In genomic region chr17:5893574-5894148, GRCm38 (mm10) we compare ENCODE assay signal across 11 mouse cellular contexts. TPM values are rescaled to one million over a fixed set of nuclear protein-coding genes. Genes with fewer than 3 reads are reported as not detected.
DNase-seq lines count a peak whose midpoint lies in the region; ATAC-seq and TF ChIP-seq lines count a peak whose summit lies in the region.
"Had no signal": no experiment of that assay in that cellular context is flagged by ENCODE, and none has a peak within 500 bp of the region (broad histone marks: within the 10 kb centered on the region; RNA-seq: fewer than 3 reads in every experiment).

No protein-coding gene starts in this region.

- peaks cover 10% of the 10 kb centered on the region for H3K36me3 ChIP-seq in forebrain, embryonic 10.5 days (replicated peaks)
- H3K36me3 ChIP-seq in forebrain, embryonic 11.5 days (ENCODE audit: control insufficient read depth, insufficient read depth, low read length) = no peaks in the 10 kb centered on the region
- H3K36me3 ChIP-seq in kidney, embryonic 15.5 days = peaks cover 16% of the 10 kb centered on the region
- no peaks in the 10 kb centered on the region for H3K36me3 ChIP-seq in ES-Bruce4 (ENCODE audit: control insufficient read depth, insufficient read depth, low read length, poor library complexity, severe bottlenecking)
- peaks cover 3% of the 10 kb centered on the region for H3K36me3 ChIP-seq in liver, embryonic 13.5 days

- no peak overlapping the region for H3K9ac ChIP-seq in forebrain, embryonic 11.5 days (ENCODE audit: low read length)
- no peak overlapping the region for H3K9ac ChIP-seq in kidney, embryonic 15.5 days
- no peak overlapping the region for H3K9ac ChIP-seq in ES-Bruce4 (ENCODE audit: low read depth, poor library complexity, severe bottlenecking)
- 0 out of 2 replicates have a peak overlapping the region, but pooled peaks have one; percentile 3 for H3K9ac ChIP-seq in liver, embryonic 13.5 days
- H3K9ac ChIP-seq: limb, embryonic 12.5 days had no signal

- ATAC-seq in forebrain, embryonic 11.5 days (replicated peaks; ENCODE audit: low FRiP score) = no peak
- no peak for ATAC-seq in kidney, embryonic 15.5 days (replicated peaks; ENCODE audit: low FRiP score)
- no peak for ATAC-seq in liver, embryonic 13.5 days (ENCODE audit: low read depth)

- H3K9me3 ChIP-seq in forebrain, embryonic 10.5 days = no peaks in the 10 kb centered on the region
- H3K9me3 ChIP-seq in forebrain, embryonic 11.5 days (ENCODE audit: control insufficient read depth, low read length) = no peaks in the 10 kb centered on the region
- H3K9me3 ChIP-seq in kidney, embryonic 15.5 days (replicated peaks) = no peaks in the 10 kb centered on the region
- no peaks in the 10 kb centered on the region for H3K9me3 ChIP-seq in ES-Bruce4 (replicated peaks; ENCODE audit: control insufficient read depth, insufficient read depth, low read length, poor library complexity, severe bottlenecking)
- H3K9me3 ChIP-seq in liver, embryonic 13.5 days (replicated peaks) = no peaks in the 10 kb centered on the region
- H3K9me3 ChIP-seq: limb, embryonic 12.5 days had no signal

- peak overlapping the region; percentile 49; the same call in 1 of the 2 replicates for H3K27ac ChIP-seq in forebrain, embryonic 10.5 days
- H3K27ac ChIP-seq in forebrain, embryonic 11.5 days (ENCODE audit: low read depth, low read length) = no peak overlapping the region
- H3K27ac ChIP-seq in kidney, embryonic 15.5 days = peak overlapping the region; percentile 85
- H3K27ac ChIP-seq in ES-Bruce4 (ENCODE audit: insufficient read depth, low read length) = peak overlapping the region; percentile 85
- peak overlapping the region; percentile 77 for H3K27ac ChIP-seq in liver, embryonic 13.5 days

- WGBS in forebrain, embryonic 10.5 days = 76% methylated on average over 7 of the region's 7 CpGs
- WGBS in forebrain, embryonic 11.5 days = 71% methylated on average over 7 of the region's 7 CpGs
- 76% methylated on average over 7 of the region's 7 CpGs for WGBS in kidney, embryonic 15.5 days
- 50% methylated on average over 7 of the region's 7 CpGs for WGBS in liver, embryonic 13.5 days (ENCODE audit: insufficient replicate concordance)

- peaks cover 25% of the 10 kb centered on the region for H3K4me1 ChIP-seq in forebrain, embryonic 10.5 days
- peaks cover 2% of the 10 kb centered on the region; the same call in 1 of the 2 replicates for H3K4me1 ChIP-seq in forebrain, embryonic 11.5 days (replicated peaks; ENCODE audit: control insufficient read depth, insufficient read depth, low read length)
- peaks cover 41% of the 10 kb centered on the region for H3K4me1 ChIP-seq in kidney, embryonic 15.5 days
- peaks cover 7% of the 10 kb centered on the region for H3K4me1 ChIP-seq in ES-Bruce4 (ENCODE audit: control insufficient read depth, insufficient read depth, low read length)
- H3K4me1 ChIP-seq in liver, embryonic 13.5 days (replicated peaks) = peaks cover 49% of the 10 kb centered on the region
- H3K4me1 ChIP-seq: limb, embryonic 12.5 days had no signal

- TF ChIP-seq CTCF in ES-Bruce4 (IDR thresholded peaks at IDR 0.05; ENCODE audit: low read depth, low read length) = peak; percentile 31

- TF ChIP-seq POLR2A in ES-Bruce4 (IDR thresholded peaks at IDR 0.05; ENCODE audit: insufficient read depth, low read length) = no peak

- no peaks in the 10 kb centered on the region for H3K27me3 ChIP-seq in forebrain, embryonic 10.5 days (ENCODE audit: poor library complexity, severe bottlenecking)
- H3K27me3 ChIP-seq in forebrain, embryonic 11.5 days (ENCODE audit: control insufficient read depth, insufficient read depth, low read length) = no peaks in the 10 kb centered on the region
- no peaks in the 10 kb centered on the region for H3K27me3 ChIP-seq in kidney, embryonic 15.5 days
- H3K27me3 ChIP-seq in ES-Bruce4 (ENCODE audit: control insufficient read depth, insufficient read depth, low read length, poor library complexity, severe bottlenecking) = no peaks in the 10 kb centered on the region
- no peaks in the 10 kb centered on the region for H3K27me3 ChIP-seq in liver, embryonic 13.5 days
- H3K27me3 ChIP-seq: limb, embryonic 12.5 days had no signal

- DNase-seq in forebrain, embryonic 10.5 days (ENCODE audit: extremely low spot score, low spot score) = no peak
- DNase-seq in forebrain, embryonic 11.5 days (ENCODE audit: low spot score) = no peak
- DNase-seq in kidney, postnatal 25 days = no peak
- no peak for DNase-seq in liver, embryonic 13.5 days
- no peak for DNase-seq in thymus, postnatal 4 days
- DNase-seq in ovary, postnatal 10 days (ENCODE audit: low spot score) = no peak
- DNase-seq: cerebellum, postnatal 25 days; gastrocnemius, postnatal 25 days had no signal

- no peak overlapping the region for H3K4me3 ChIP-seq in forebrain, embryonic 10.5 days
- no peak overlapping the region for H3K4me3 ChIP-seq in forebrain, embryonic 11.5 days (ENCODE audit: low read depth, low read length)
- H3K4me3 ChIP-seq in kidney, embryonic 15.5 days (replicated peaks) = no peak overlapping the region
- H3K4me3 ChIP-seq in ES-Bruce4 (ENCODE audit: low read depth, low read length) = no peak overlapping the region
- H3K4me3 ChIP-seq in liver, embryonic 13.5 days (replicated peaks) = no peak overlapping the region
- H3K4me3 ChIP-seq: limb, embryonic 12.5 days had no signal

- no peak for TF ChIP-seq EP300 in ES-Bruce4 (IDR thresholded peaks at IDR 0.05; ENCODE audit: insufficient read depth, low read depth, low read length)

- no peak overlapping the region for H3K4me2 ChIP-seq in forebrain, embryonic 11.5 days (ENCODE audit: low read depth, low read length, severe bottlenecking)
- H3K4me2 ChIP-seq in kidney, embryonic 15.5 days = no peak overlapping the region
- no peak overlapping the region; the same call in 1 of the 2 replicates for H3K4me2 ChIP-seq in liver, embryonic 13.5 days
- H3K4me2 ChIP-seq: limb, embryonic 12.5 days had no signal

RNA-seq across cellular contexts. Expression of gene Synj2, which starts 47.4 kb away (rescaled TPM):
- polyA plus RNA-seq in forebrain, embryonic 10.5 days (2016; fragmentation: Nextera tagmentation; extraction: Ambion mirVana) = 0.90 and 1.1 TPM in 2 replicates
- 1.0 and 1.2 TPM in 2 replicates for polyA plus RNA-seq in forebrain, embryonic 11.5 days (2014; fragmentation: Nextera tagmentation; extraction: Ambion mirVana)
- 3.2 and 3.8 TPM in 2 replicates for polyA plus RNA-seq in kidney, embryonic 15.5 days (2015; fragmentation: Nextera tagmentation; extraction: Ambion mirVana)
- polyA plus RNA-seq in ES-Bruce4 (2011; ENCODE audit: insufficient read depth, insufficient read length, low read depth, missing spikeins) = 7.6 and 11.3 TPM in 2 replicates
- polyA plus RNA-seq in liver, embryonic 13.5 days (2015; fragmentation: Nextera tagmentation; extraction: Ambion mirVana) = 1.0 and 1.3 TPM in 2 replicates

RNA-seq across cellular contexts. Expression of gene Snx9, which starts 52.5 kb away (rescaled TPM):
- polyA plus RNA-seq in forebrain, embryonic 10.5 days (2016; fragmentation: Nextera tagmentation; extraction: Ambion mirVana) = 12.9 and 14.8 TPM in 2 replicates
- 19.0 and 19.6 TPM in 2 replicates for polyA plus RNA-seq in forebrain, embryonic 11.5 days (2014; fragmentation: Nextera tagmentation; extraction: Ambion mirVana)
- 34.8 and 36.4 TPM in 2 replicates for polyA plus RNA-seq in kidney, embryonic 15.5 days (2015; fragmentation: Nextera tagmentation; extraction: Ambion mirVana)
- polyA plus RNA-seq in ES-Bruce4 (2011; ENCODE audit: insufficient read depth, insufficient read length, low read depth, missing spikeins) = 45.1 and 46.8 TPM in 2 replicates
- 12.2 and 14.1 TPM in 2 replicates for polyA plus RNA-seq in liver, embryonic 13.5 days (2015; fragmentation: Nextera tagmentation; extraction: Ambion mirVana)
